Comparison of ENCODE assay signal across 13 mouse cellular contexts in the genomic region with DNA sequence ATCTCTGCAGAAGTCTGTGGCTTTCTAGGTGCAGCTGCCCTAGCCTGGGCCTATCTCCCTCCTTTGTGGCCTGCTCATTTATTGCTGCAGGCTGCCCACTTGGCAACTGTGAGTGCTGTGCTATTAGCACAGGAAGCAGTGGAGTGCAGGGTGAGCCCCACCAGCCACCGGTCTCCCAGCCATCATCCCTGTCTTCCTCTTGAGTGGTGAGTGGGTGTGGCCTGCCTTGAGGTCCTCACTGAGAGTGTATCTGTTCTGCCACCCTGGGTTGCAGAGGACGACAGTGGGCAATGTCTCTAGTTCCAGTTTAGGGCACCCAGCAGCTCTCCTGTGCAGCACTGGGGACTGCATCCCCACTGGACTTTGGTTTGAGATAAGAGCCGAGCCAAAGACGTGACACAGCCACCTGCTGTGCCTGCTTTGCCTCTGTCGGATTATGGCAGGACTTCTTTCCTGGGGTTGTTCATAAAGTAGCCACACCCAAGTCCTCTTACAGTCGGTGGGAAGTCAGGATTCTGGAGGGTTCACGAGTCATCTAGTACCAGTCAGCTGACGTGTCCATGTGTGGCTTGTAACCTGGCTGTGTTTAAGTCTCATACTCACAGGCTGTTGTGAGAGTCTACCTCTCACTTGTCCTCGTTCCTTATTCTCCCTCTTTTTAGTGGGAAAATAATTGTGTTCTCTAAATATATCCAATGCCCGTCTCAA. TPM values are rescaled to one million over a fixed set of nuclear protein-coding genes. Genes with fewer than 3 reads are reported as not detected.
DNase-seq lines count a peak whose midpoint lies in the region; ATAC-seq lines count a peak whose summit lies in the region.
"Had no signal": no experiment of that assay in that cellular context is flagged by ENCODE, and none has a peak within 500 bp of the region (broad histone marks: within the 10 kb centered on the region; RNA-seq: fewer than 3 reads in every experiment).

No protein-coding gene starts in this region.

- WGBS in liver, embryonic 12.5 days (ENCODE audit: insufficient replicate concordance): 45% methylated on average over 10 of the region's 10 CpGs
- 60% methylated on average over 10 of the region's 10 CpGs for WGBS in liver, embryonic 11.5 days
- WGBS in intestine, embryonic 14.5 days: 61% methylated on average over 10 of the region's 10 CpGs
- WGBS in stomach, embryonic 15.5 days: 62% methylated on average over 10 of the region's 10 CpGs
- 75% methylated on average over 10 of the region's 10 CpGs for WGBS in midbrain, embryonic 13.5 days

- no peak for DNase-seq in liver, embryonic 11.5 days (ENCODE audit: low spot score)
- no peak for DNase-seq in intestine, embryonic 14.5 days (ENCODE audit: low spot score)
- DNase-seq in right cerebral cortex, postnatal 10 days (ENCODE audit: low spot score in 2 of 2): no peak
- DNase-seq: forebrain, postnatal 0 days; heart, postnatal 36 days; kidney, postnatal 36 days; thymus, adult 2 months had no signal

- peaks cover 11% of the 10 kb centered on the region for H3K36me3 ChIP-seq in liver, embryonic 12.5 days
- peaks cover 2% of the 10 kb centered on the region; the same call in 1 of the 2 replicates for H3K36me3 ChIP-seq in liver, embryonic 11.5 days (ENCODE audit: control insufficient read depth, insufficient read depth, low read length)
- H3K36me3 ChIP-seq in intestine, embryonic 14.5 days (ENCODE audit: control insufficient read depth, insufficient read depth, low read length): no peaks in the 10 kb centered on the region
- no peaks in the 10 kb centered on the region for H3K36me3 ChIP-seq in stomach, embryonic 15.5 days
- H3K36me3 ChIP-seq in midbrain, embryonic 13.5 days: peaks cover 4% of the 10 kb centered on the region; the same call in 1 of the 2 replicates

- H3K9ac ChIP-seq in liver, embryonic 12.5 days: no peak overlapping the region; the same call in 1 of the 2 replicates
- H3K9ac ChIP-seq in liver, embryonic 11.5 days (ENCODE audit: low read depth, low read length): no peak overlapping the region
- H3K9ac ChIP-seq in intestine, embryonic 14.5 days (ENCODE audit: low read length): no peak overlapping the region
- no peak overlapping the region for H3K9ac ChIP-seq in stomach, embryonic 15.5 days
- no peak overlapping the region for H3K9ac ChIP-seq in midbrain, embryonic 13.5 days (replicated peaks)
- H3K9ac ChIP-seq: forebrain, postnatal 0 days had no signal

- H3K4me1 ChIP-seq in liver, embryonic 12.5 days: peaks cover 49% of the 10 kb centered on the region
- peaks cover 24% of the 10 kb centered on the region for H3K4me1 ChIP-seq in liver, embryonic 11.5 days (replicated peaks; ENCODE audit: control insufficient read depth, insufficient read depth, low read length)
- peaks cover 9% of the 10 kb centered on the region; the same call in 1 of the 2 replicates for H3K4me1 ChIP-seq in intestine, embryonic 14.5 days (replicated peaks; ENCODE audit: control insufficient read depth, insufficient read depth, low read length)
- no peaks in the 10 kb centered on the region for H3K4me1 ChIP-seq in stomach, embryonic 15.5 days
- peaks cover 4% of the 10 kb centered on the region; the same call in 1 of the 2 replicates for H3K4me1 ChIP-seq in midbrain, embryonic 13.5 days (replicated peaks)

- H3K27ac ChIP-seq in liver, embryonic 12.5 days: no peak overlapping the region
- H3K27ac ChIP-seq in liver, embryonic 11.5 days (ENCODE audit: low read depth, low read length): no peak overlapping the region
- H3K27ac ChIP-seq in intestine, embryonic 14.5 days (ENCODE audit: low read depth): no peak overlapping the region
- H3K27ac ChIP-seq in stomach, embryonic 15.5 days: no peak overlapping the region
- H3K27ac ChIP-seq in midbrain, embryonic 13.5 days: no peak overlapping the region
- H3K27ac ChIP-seq: macrophage had no signal

- no peaks in the 10 kb centered on the region for H3K9me3 ChIP-seq in liver, embryonic 12.5 days (replicated peaks)
- no peaks in the 10 kb centered on the region for H3K9me3 ChIP-seq in liver, embryonic 11.5 days (ENCODE audit: control insufficient read depth, low read length)
- H3K9me3 ChIP-seq in intestine, embryonic 14.5 days (ENCODE audit: control insufficient read depth, low read length): no peaks in the 10 kb centered on the region
- H3K9me3 ChIP-seq in stomach, embryonic 15.5 days: no peaks in the 10 kb centered on the region
- no peaks in the 10 kb centered on the region for H3K9me3 ChIP-seq in midbrain, embryonic 13.5 days

- 0 out of 2 replicates have a peak, but pooled peaks have one; percentile 13 for ATAC-seq in liver, embryonic 12.5 days
- no peak for ATAC-seq in liver, embryonic 11.5 days (replicated peaks; ENCODE audit: low FRiP score)
- peak; percentile 62 for ATAC-seq in common myeloid progenitor, adult 5-6 weeks (replicated peaks; ENCODE audit: low read depth, poor library complexity, severe bottlenecking)
- ATAC-seq in intestine, embryonic 14.5 days (replicated peaks; ENCODE audit: low FRiP score, low TSS enrichment, low read depth): peak; percentile 71; the same call in 1 of the 2 replicates
- peak; percentile 67 for ATAC-seq in stomach, embryonic 15.5 days (ENCODE audit: insufficient read depth, low FRiP score, low read depth)
- ATAC-seq in midbrain, embryonic 13.5 days: no peak
- ATAC-seq: forebrain, postnatal 0 days; inflammation-experienced regulatory T-cells, adult 6 months had no signal

- H3K27me3 ChIP-seq in liver, embryonic 12.5 days (replicated peaks): no peaks in the 10 kb centered on the region
- no peaks in the 10 kb centered on the region for H3K27me3 ChIP-seq in liver, embryonic 11.5 days (replicated peaks; ENCODE audit: control insufficient read depth, insufficient read depth, low read length)
- no peaks in the 10 kb centered on the region for H3K27me3 ChIP-seq in intestine, embryonic 14.5 days (replicated peaks; ENCODE audit: control insufficient read depth, insufficient read depth, low read length)
- no peaks in the 10 kb centered on the region for H3K27me3 ChIP-seq in stomach, embryonic 15.5 days (replicated peaks)
- no peaks in the 10 kb centered on the region for H3K27me3 ChIP-seq in midbrain, embryonic 13.5 days

- no peak overlapping the region for H3K4me3 ChIP-seq in liver, embryonic 12.5 days
- H3K4me3 ChIP-seq in liver, embryonic 11.5 days (ENCODE audit: low read depth, low read length): no peak overlapping the region
- H3K4me3 ChIP-seq in intestine, embryonic 14.5 days (ENCODE audit: low read depth, low read length): no peak overlapping the region
- H3K4me3 ChIP-seq in stomach, embryonic 15.5 days (replicated peaks): no peak overlapping the region
- no peak overlapping the region for H3K4me3 ChIP-seq in midbrain, embryonic 13.5 days (replicated peaks)

- no peak overlapping the region for H3K4me2 ChIP-seq in liver, embryonic 12.5 days
- H3K4me2 ChIP-seq in liver, embryonic 11.5 days: no peak overlapping the region
- H3K4me2 ChIP-seq in intestine, embryonic 14.5 days (ENCODE audit: low read length): no peak overlapping the region
- no peak overlapping the region for H3K4me2 ChIP-seq in stomach, embryonic 15.5 days
- H3K4me2 ChIP-seq in midbrain, embryonic 13.5 days (replicated peaks): no peak overlapping the region

RNA-seq across cellular contexts. Expression of a gene that starts 16.9 kb away (rescaled TPM):
- polyA plus RNA-seq in liver, embryonic 12.5 days (2016; fragmentation: Nextera tagmentation; extraction: Ambion mirVana): 7.7 and 8.0 TPM in 2 replicates
- 11.3 and 12.7 TPM in 2 replicates for polyA plus RNA-seq in liver, embryonic 11.5 days (2014; fragmentation: Nextera tagmentation; extraction: Ambion mirVana)
- total RNA-seq in common myeloid progenitor, adult 5-6 weeks (2017): 21.3 and 31.1 TPM in 2 replicates
- 8.1 and 9.3 TPM in 2 replicates for polyA plus RNA-seq in intestine, embryonic 14.5 days (2014; fragmentation: Nextera tagmentation; extraction: Ambion mirVana)
- polyA plus RNA-seq in stomach, embryonic 15.5 days (2015; fragmentation: Nextera tagmentation; extraction: Ambion mirVana): 4.5 and 5.2 TPM in 2 replicates
- polyA plus RNA-seq in midbrain, embryonic 13.5 days (2015; fragmentation: Nextera tagmentation; extraction: Ambion mirVana): 3.2 and 3.4 TPM in 2 replicates

RNA-seq across cellular contexts. Expression of a gene that starts 29.9 kb away (rescaled TPM):
- polyA plus RNA-seq in liver, embryonic 12.5 days (2016; fragmentation: Nextera tagmentation; extraction: Ambion mirVana): 5.0 and 6.3 TPM in 2 replicates
- polyA plus RNA-seq in liver, embryonic 11.5 days (2014; fragmentation: Nextera tagmentation; extraction: Ambion mirVana): 7.6 and 9.5 TPM in 2 replicates
- total RNA-seq in common myeloid progenitor, adult 5-6 weeks (2017): 0.50 and 1.6 TPM in 2 replicates
- polyA plus RNA-seq in intestine, embryonic 14.5 days (2014; fragmentation: Nextera tagmentation; extraction: Ambion mirVana): 6.5 and 8.9 TPM in 2 replicates
- polyA plus RNA-seq in stomach, embryonic 15.5 days (2015; fragmentation: Nextera tagmentation; extraction: Ambion mirVana): 7.2 and 7.8 TPM in 2 replicates
- polyA plus RNA-seq in midbrain, embryonic 13.5 days (2015; fragmentation: Nextera tagmentation; extraction: Ambion mirVana): 10.8 and 11.1 TPM in 2 replicates

Comparison
In these comparisons a context has a peak if more than half of its experiments do, and no peak if none do; other contexts are left out.
1. ATAC-seq: peak in liver, embryonic 12.5 days (single experiment), common myeloid progenitor, adult 5-6 weeks (single experiment), intestine, embryonic 14.5 days (single experiment) and stomach, embryonic 15.5 days (single experiment); none in liver, embryonic 11.5 days (single experiment) and midbrain, embryonic 13.5 days (single experiment).